Mouse (Mus musculus) heart, adult 2 months (tissue): Measurements from ENCODE around the gene Apol11b.

Experiments
- CTCF ChIP-seq: fragments of 200-600 bp; IDR thresholded peaks from 2 replicates; pipeline ENCODE4 v1.8.1; 2022; ENCODE audit warnings: antibody characterized with exemption, mild to moderate bottlenecking, moderate library complexity
- EP300 ChIP-seq: fragments of 200-500 bp; IDR thresholded peaks from 2 replicates; pipeline ENCODE4 v1.6.1; 2011; ENCODE audit warnings: low read depth, low read length, control low read depth; ENCODE audit not compliant: insufficient read depth
- POLR2A ChIP-seq: fragments of 200-500 bp; IDR thresholded peaks from 2 replicates; pipeline ENCODE4 v1.6.1; 2011; ENCODE audit warnings: mild to moderate bottlenecking, low read depth, low read length, control low read depth; ENCODE audit not compliant: insufficient read depth

- no peak for TF ChIP-seq CTCF
- TF ChIP-seq POLR2A = no peak
- TF ChIP-seq EP300 = no peak
These were observed 47.1 kb downstream of the Apol11b start, which contains the start of gene Apol10b for GRCm38 (mm10) chr15:77595961-77596360.
